ENCODE assay signal across 17 mouse cellular contexts in genomic region chr9:16079292-16079691, GRCm38 (mm10).
A peak's percentile ranks its signal among the peaks of the same experiment; 100 is the strongest.
DNase-seq lines count a peak whose midpoint lies in the region; ATAC-seq and TF ChIP-seq lines count a peak whose summit lies in the region.
"Had no signal": no experiment of that assay in that cellular context is flagged by ENCODE, and none has a peak within 500 bp of the region (broad histone marks: within the 10 kb centered on the region; RNA-seq: fewer than 3 reads in every experiment).

No protein-coding gene starts in this region.

- H3K27ac ChIP-seq in hindbrain, embryonic 11.5 days (ENCODE audit: low read depth, low read length), result no peak overlapping the region
- H3K27ac ChIP-seq in hindbrain, postnatal 0 days, result no peak overlapping the region
- H3K27ac ChIP-seq in lung, embryonic 14.5 days (ENCODE audit: low read depth), result no peak overlapping the region
- H3K27ac ChIP-seq in neural tube, embryonic 12.5 days, result 0 out of 2 replicates have a peak overlapping the region, but pooled peaks have one; percentile 32
- no peak overlapping the region for H3K27ac ChIP-seq in neural tube, embryonic 15.5 days (replicated peaks)
- H3K27ac ChIP-seq in midbrain, embryonic 15.5 days, result peak overlapping the region; percentile 14; the same call in 1 of the 2 replicates
- H3K27ac ChIP-seq: embryonic facial prominence, embryonic 12.5 days; hindbrain, embryonic 15.5 days had no signal

- no peak for TF ChIP-seq CTCF in hindbrain, postnatal 0 days (IDR thresholded peaks at IDR 0.05; ENCODE audit: low read depth)
- TF ChIP-seq CTCF in lung, embryonic 14.5 days (IDR thresholded peaks at IDR 0.05; ENCODE audit: low read depth), result no peak

- no peaks in the 10 kb centered on the region for H3K36me3 ChIP-seq in hindbrain, embryonic 11.5 days (ENCODE audit: control insufficient read depth, insufficient read depth, low read length)
- H3K36me3 ChIP-seq in hindbrain, postnatal 0 days (ENCODE audit: insufficient read depth, low read length), result no peaks in the 10 kb centered on the region
- H3K36me3 ChIP-seq in lung, embryonic 14.5 days (ENCODE audit: insufficient read depth), result no peaks in the 10 kb centered on the region
- no peaks in the 10 kb centered on the region for H3K36me3 ChIP-seq in neural tube, embryonic 12.5 days
- H3K36me3 ChIP-seq in neural tube, embryonic 15.5 days, result no peaks in the 10 kb centered on the region
- H3K36me3 ChIP-seq in midbrain, embryonic 15.5 days (replicated peaks), result no peaks in the 10 kb centered on the region
- H3K36me3 ChIP-seq: embryonic facial prominence, embryonic 12.5 days; heart, embryonic 12.5 days; hindbrain, embryonic 15.5 days had no signal

- ATAC-seq in hindbrain, embryonic 11.5 days (ENCODE audit: low FRiP score), result no peak
- ATAC-seq in hindbrain, postnatal 0 days, result no peak
- no peak for ATAC-seq in lung, embryonic 14.5 days (ENCODE audit: insufficient read depth)
- no peak for ATAC-seq in neural tube, embryonic 12.5 days (ENCODE audit: low FRiP score, low read depth)
- no peak for ATAC-seq in neural tube, embryonic 15.5 days (ENCODE audit: low FRiP score)
- ATAC-seq in midbrain, embryonic 15.5 days (replicated peaks), result no peak
- ATAC-seq: forebrain, postnatal 0 days had no signal

- no peak overlapping the region for H3K9ac ChIP-seq in hindbrain, embryonic 11.5 days (ENCODE audit: low read depth, low read length)
- no peak overlapping the region for H3K9ac ChIP-seq in hindbrain, postnatal 0 days (replicated peaks; ENCODE audit: low read length)
- no peak overlapping the region for H3K9ac ChIP-seq in lung, embryonic 14.5 days
- H3K9ac ChIP-seq in neural tube, embryonic 12.5 days, result no peak overlapping the region
- no peak overlapping the region for H3K9ac ChIP-seq in neural tube, embryonic 15.5 days (replicated peaks)
- no peak overlapping the region for H3K9ac ChIP-seq in midbrain, embryonic 15.5 days
- H3K9ac ChIP-seq: embryonic facial prominence, embryonic 12.5 days; forebrain, postnatal 0 days; heart, embryonic 12.5 days; hindbrain, embryonic 15.5 days had no signal

- H3K4me2 ChIP-seq in hindbrain, embryonic 11.5 days (replicated peaks; ENCODE audit: low read depth, low read length), result no peak overlapping the region
- H3K4me2 ChIP-seq in hindbrain, postnatal 0 days (ENCODE audit: low read depth, low read length), result no peak overlapping the region
- H3K4me2 ChIP-seq in lung, embryonic 14.5 days, result no peak overlapping the region
- no peak overlapping the region for H3K4me2 ChIP-seq in neural tube, embryonic 12.5 days (replicated peaks)
- no peak overlapping the region for H3K4me2 ChIP-seq in neural tube, embryonic 15.5 days
- H3K4me2 ChIP-seq in midbrain, embryonic 15.5 days, result no peak overlapping the region
- H3K4me2 ChIP-seq: embryonic facial prominence, embryonic 12.5 days; heart, embryonic 12.5 days; hindbrain, embryonic 15.5 days had no signal

- no peaks in the 10 kb centered on the region for H3K9me3 ChIP-seq in hindbrain, embryonic 11.5 days (ENCODE audit: control insufficient read depth, low read length)
- H3K9me3 ChIP-seq in hindbrain, postnatal 0 days (ENCODE audit: low read length), result no peaks in the 10 kb centered on the region
- H3K9me3 ChIP-seq in lung, embryonic 14.5 days (ENCODE audit: low read depth, low read length), result no peaks in the 10 kb centered on the region
- H3K9me3 ChIP-seq in neural tube, embryonic 12.5 days, result no peaks in the 10 kb centered on the region
- no peaks in the 10 kb centered on the region for H3K9me3 ChIP-seq in neural tube, embryonic 15.5 days (replicated peaks)
- no peaks in the 10 kb centered on the region for H3K9me3 ChIP-seq in midbrain, embryonic 15.5 days
- H3K9me3 ChIP-seq: embryonic facial prominence, embryonic 12.5 days; heart, embryonic 12.5 days; hindbrain, embryonic 15.5 days had no signal

- H3K4me1 ChIP-seq in hindbrain, embryonic 11.5 days (replicated peaks; ENCODE audit: control insufficient read depth, insufficient read depth, low read length), result no peaks in the 10 kb centered on the region
- no peaks in the 10 kb centered on the region; the same call in 1 of the 2 replicates for H3K4me1 ChIP-seq in hindbrain, postnatal 0 days (ENCODE audit: insufficient read depth, low read length)
- H3K4me1 ChIP-seq in lung, embryonic 14.5 days (ENCODE audit: insufficient read depth), result no peaks in the 10 kb centered on the region
- peaks cover 20% of the 10 kb centered on the region for H3K4me1 ChIP-seq in neural tube, embryonic 12.5 days
- peaks cover 8% of the 10 kb centered on the region; the same call in 1 of the 2 replicates for H3K4me1 ChIP-seq in neural tube, embryonic 15.5 days
- peaks cover 15% of the 10 kb centered on the region for H3K4me1 ChIP-seq in midbrain, embryonic 15.5 days
- H3K4me1 ChIP-seq: embryonic facial prominence, embryonic 12.5 days had no signal

- DNase-seq in hindbrain, embryonic 11.5 days (ENCODE audit: low spot score), result peak; percentile 10
- DNase-seq in hindbrain, postnatal 0 days (ENCODE audit: low spot score), result no peak
- DNase-seq in lung, embryonic 14.5 days, result peak; percentile 25
- DNase-seq in lung, postnatal 25 days (ENCODE audit: low spot score), result no peak
- DNase-seq in kidney, postnatal 25 days, result no peak
- DNase-seq: adrenal gland, adult 2 months; adrenal gland, postnatal 25 days; cerebellum, adult 2 months; cerebellum, postnatal 25 days; forebrain, postnatal 0 days; gastrocnemius, postnatal 14 days had no signal

- WGBS in hindbrain, embryonic 11.5 days, result 33% methylated on average over 2 of the region's 2 CpGs
- WGBS in hindbrain, postnatal 0 days, result 26% methylated on average over 2 of the region's 2 CpGs
- 33% methylated on average over 2 of the region's 2 CpGs for WGBS in lung, embryonic 14.5 days
- 28% methylated on average over 2 of the region's 2 CpGs for WGBS in neural tube, embryonic 12.5 days
- WGBS in neural tube, embryonic 15.5 days, result 26% methylated on average over 2 of the region's 2 CpGs
- WGBS in midbrain, embryonic 15.5 days, result 12% methylated on average over 2 of the region's 2 CpGs

- H3K4me3 ChIP-seq in hindbrain, embryonic 11.5 days (ENCODE audit: low read depth, low read length), result no peak overlapping the region
- H3K4me3 ChIP-seq in hindbrain, postnatal 0 days (ENCODE audit: low read length), result no peak overlapping the region
- no peak overlapping the region for H3K4me3 ChIP-seq in lung, embryonic 14.5 days (ENCODE audit: low read depth, low read length)
- H3K4me3 ChIP-seq in neural tube, embryonic 12.5 days, result no peak overlapping the region
- H3K4me3 ChIP-seq in neural tube, embryonic 15.5 days (replicated peaks), result no peak overlapping the region
- no peak overlapping the region for H3K4me3 ChIP-seq in midbrain, embryonic 15.5 days
- H3K4me3 ChIP-seq: embryonic facial prominence, embryonic 12.5 days; heart, embryonic 12.5 days; hindbrain, embryonic 15.5 days had no signal

- no peaks in the 10 kb centered on the region for H3K27me3 ChIP-seq in hindbrain, embryonic 11.5 days (ENCODE audit: control insufficient read depth, insufficient read depth, low read length)
- H3K27me3 ChIP-seq in hindbrain, postnatal 0 days (ENCODE audit: insufficient read depth, low read length), result no peaks in the 10 kb centered on the region
- H3K27me3 ChIP-seq in lung, embryonic 14.5 days (ENCODE audit: insufficient read depth, low read length), result no peaks in the 10 kb centered on the region
- no peaks in the 10 kb centered on the region for H3K27me3 ChIP-seq in neural tube, embryonic 12.5 days (replicated peaks)
- H3K27me3 ChIP-seq in neural tube, embryonic 15.5 days (replicated peaks), result no peaks in the 10 kb centered on the region
- H3K27me3 ChIP-seq in midbrain, embryonic 15.5 days (replicated peaks), result no peaks in the 10 kb centered on the region
- H3K27me3 ChIP-seq: embryonic facial prominence, embryonic 12.5 days; heart, embryonic 12.5 days; hindbrain, embryonic 15.5 days had no signal

Comparison
In these comparisons a context has a peak if more than half of its experiments do, and no peak if none do; other contexts are left out.
1. DNase-seq: peak in hindbrain, embryonic 11.5 days (single experiment) and lung, embryonic 14.5 days (single experiment); none in hindbrain, postnatal 0 days (single experiment), lung, postnatal 25 days (single experiment) and kidney, postnatal 25 days (0 of 2).
2. H3K27ac ChIP-seq: peak in neural tube, embryonic 12.5 days (single experiment) and midbrain, embryonic 15.5 days (single experiment); none in hindbrain, embryonic 11.5 days (single experiment), hindbrain, postnatal 0 days (single experiment), lung, embryonic 14.5 days (single experiment) and neural tube, embryonic 15.5 days (single experiment).